Mouse (Mus musculus) heart, embryonic 14.5 days (tissue): ENCODE data around the gene Ptpn5. TPM values are rescaled to one million over a fixed set of nuclear protein-coding genes. Genes with fewer than 3 reads are reported as not detected.

Source experiments
- ATAC-seq: fragments of 200-750 bp; cut with Nextera tagmentation; 2 replicates; pipeline ENCODE4 v1.8.0; 2017; ENCODE audit warnings: low read depth, moderate TSS enrichment; ENCODE audit not compliant: insufficient number of reproducible peaks, insufficient read depth, low FRiP score
- H3K27ac ChIP-seq, 2 experiments: fragments of 200-500 bp in 1 of 2; fragments of 300-500 bp in 1 of 2; sonication (generic) in 1 of 2; replicated peaks in 1 of 2; 2 replicates each; pipeline ENCODE4 v1.5.1; 2012 to 2014; ENCODE audit warnings: low read depth in 2 of 2, low read length in 2 of 2, control low read depth in 1 of 2, mild to moderate bottlenecking in 1 of 2, mixed read lengths in 1 of 2; ENCODE audit not compliant: control insufficient read depth in 1 of 2, insufficient read depth in 1 of 2
- H3K27me3 ChIP-seq: fragments of 300-500 bp; sonication (generic); 2 replicates; pipeline ENCODE4 v1.6.1; 2014; ENCODE audit warnings: mild to moderate bottlenecking, low read length, control low read depth; ENCODE audit not compliant: control insufficient read depth, insufficient read depth
- H3K36me3 ChIP-seq: fragments of 300-500 bp; sonication (generic); 2 replicates; pipeline ENCODE4 v1.6.1; 2014; ENCODE audit warnings: mild to moderate bottlenecking, control low read depth, low read length, mixed read lengths; ENCODE audit not compliant: control insufficient read depth, insufficient read depth
- H3K4me1 ChIP-seq, 2 experiments: fragments of 200-500 bp in 1 of 2; fragments of 300-500 bp in 1 of 2; sonication (generic) in 1 of 2; 2 replicates each; pipeline ENCODE4 v1.6.1; 2012 to 2014; ENCODE audit warnings: low read length in 2 of 2, control low read depth in 1 of 2, mixed read lengths in 1 of 2; ENCODE audit not compliant: control insufficient read depth in 2 of 2, insufficient read depth in 2 of 2
- H3K4me2 ChIP-seq: fragments of 300-500 bp; sonication (generic); 2 replicates; pipeline ENCODE4 v1.6.1; 2014; ENCODE audit warnings: mild to moderate bottlenecking, low read length
- H3K4me3 ChIP-seq, 2 experiments: fragments of 200-500 bp in 1 of 2; fragments of 300-500 bp in 1 of 2; sonication (generic) in 1 of 2; 2 replicates each; pipeline ENCODE4 v1.5.1; 2012 to 2014; ENCODE audit warnings: low read length in 2 of 2, mild to moderate bottlenecking in 2 of 2, control low read depth in 1 of 2, low read depth in 1 of 2, moderate library complexity in 1 of 2; ENCODE audit not compliant: control insufficient read depth in 1 of 2, insufficient read depth in 1 of 2
- H3K9ac ChIP-seq: fragments of 300-500 bp; sonication (generic); 2 replicates; pipeline ENCODE4 v1.6.1; 2014; ENCODE audit warnings: mild to moderate bottlenecking, low read length
- H3K9me3 ChIP-seq: fragments of 300-500 bp; sonication (generic); 2 replicates; pipeline ENCODE4 v1.6.1; 2016; ENCODE audit warnings: low read length, control low read depth; ENCODE audit not compliant: control insufficient read depth
- WGBS: fragments of 180-500 bp; shearing (Covaris S2); extraction: QIAGEN DNeasy Blood & Tissue Kit; methylation state at CpG from one replicate; pipeline ENCODE4 v1.1.7; 2014; 5-methylcytosine and 5-hydroxymethylcytosine counted together
- polyA plus RNA-seq: library from polyadenylated mRNA; unstranded; fragments of >200 nt; fragmentation: Nextera tagmentation; extraction: Ambion mirVana; gene quantifications from 2 replicates; pipeline ENCODE4 v1.2.1, GENCODE M21; 2014

Gene Ptpn5
- polyA plus RNA-seq, 1 experiment from 2014 or later: 0.09 TPM

GRCm38 (mm10) chr7:47076193-47076592 is 57.3 kb downstream of the Ptpn5 start:
- WGBS: 89% methylated on average over 6 of the region's 6 CpGs
- no peak for ATAC-seq
- H3K4me3 ChIP-seq: no peak overlapping the region

DNA sequence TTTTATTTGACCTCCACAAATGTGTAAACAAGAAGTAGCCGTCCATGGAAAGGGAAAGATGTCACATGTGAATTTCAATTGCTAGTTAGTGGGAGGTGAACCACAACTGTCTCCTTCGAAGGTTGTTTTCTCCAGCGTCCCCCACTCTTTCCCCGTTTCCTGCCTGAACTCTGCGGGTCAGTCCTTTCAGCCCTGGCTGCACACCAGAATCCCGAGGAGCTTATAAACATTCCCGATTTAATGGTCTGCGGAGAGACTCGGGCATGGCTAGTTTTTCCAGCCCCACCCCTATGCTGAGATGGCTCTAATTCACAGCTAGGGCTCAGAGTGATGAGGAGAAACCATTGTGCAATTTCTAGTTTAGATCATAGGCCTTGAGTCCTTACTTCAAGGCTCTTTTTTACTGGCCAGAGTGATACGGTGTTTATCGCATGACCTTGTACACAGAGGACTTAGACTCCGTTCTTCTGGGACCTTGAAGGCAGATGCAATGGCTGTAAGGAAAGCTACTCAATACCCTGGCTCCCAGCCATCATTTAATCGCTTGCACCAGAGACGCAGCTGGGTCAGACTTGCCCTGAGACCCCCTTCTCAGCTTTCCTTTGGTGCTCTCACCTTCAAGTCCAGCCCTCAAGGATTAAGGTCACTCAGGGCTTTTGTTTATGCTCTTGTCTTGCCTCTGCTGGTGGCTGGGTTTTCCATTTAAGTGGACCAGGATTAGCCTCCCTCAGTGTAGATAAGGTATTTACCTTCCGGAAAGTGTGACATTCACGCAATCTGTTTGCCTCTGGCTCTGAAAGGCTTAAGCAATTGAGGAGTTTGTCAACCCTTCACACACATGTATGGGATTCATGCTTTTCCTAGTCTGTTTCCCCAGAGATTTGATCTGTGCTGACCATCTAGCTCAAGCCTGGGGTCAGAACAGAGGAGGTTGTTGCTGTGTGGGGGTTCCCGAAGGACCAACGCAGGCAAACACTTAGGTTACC is 59.7 kb downstream of the Ptpn5 start:
- H3K27ac ChIP-seq: 0 out of 4 replicates have a peak overlapping the region, but pooled peaks of 1 of the 2 experiments have one; percentile 8
- H3K4me2 ChIP-seq: no peak overlapping the region

More at GRCm38 (mm10) chr7:47076193-47076592, 57.3 kb downstream of the Ptpn5 start:
- peaks cover 13 to 19% of the 10 kb centered on the region in 2 experiments for H3K4me1 ChIP-seq
- H3K4me2 ChIP-seq: no peak overlapping the region
- no peak overlapping the region; the same call in 1 of the 2 replicates for H3K9ac ChIP-seq
- H3K9me3 ChIP-seq: no peaks in the 10 kb centered on the region
- H3K36me3 ChIP-seq: no peaks in the 10 kb centered on the region
- no peak overlapping the region for H3K27ac ChIP-seq
- H3K27me3 ChIP-seq: no peaks in the 10 kb centered on the region

GRCm38 (mm10) chr7:47072551-47072950 is 60.9 kb downstream of the Ptpn5 start:
- Histone ChIP-seq H3K27me3 (no peaks in the 10 kb centered on the region), H3K4me1 (peaks cover 9 to 19% of the 10 kb centered on the region in 2 experiments), H3K36me3 (no peaks in the 10 kb centered on the region), H3K4me3 (no peak overlapping the region), H3K9ac (no peak overlapping the region), H3K4me2 (no peak overlapping the region), H3K27ac (no peak overlapping the region), H3K9me3 (no peaks in the 10 kb centered on the region)
- 69% methylated on average over 5 of the region's 5 CpGs for WGBS
- no peak for ATAC-seq

More for the DNA sequence above, 59.7 kb downstream of the Ptpn5 start:
- no peak overlapping the region for H3K9ac ChIP-seq
- H3K27me3 ChIP-seq: no peaks in the 10 kb centered on the region
- H3K9me3 ChIP-seq: no peaks in the 10 kb centered on the region
- ATAC-seq: no peak
- peaks cover 9 to 19% of the 10 kb centered on the region in 2 experiments for H3K4me1 ChIP-seq
- no peak overlapping the region for H3K4me3 ChIP-seq
- WGBS: 39% methylated on average over 18 of the region's 18 CpGs
- no peaks in the 10 kb centered on the region for H3K36me3 ChIP-seq

DNA sequence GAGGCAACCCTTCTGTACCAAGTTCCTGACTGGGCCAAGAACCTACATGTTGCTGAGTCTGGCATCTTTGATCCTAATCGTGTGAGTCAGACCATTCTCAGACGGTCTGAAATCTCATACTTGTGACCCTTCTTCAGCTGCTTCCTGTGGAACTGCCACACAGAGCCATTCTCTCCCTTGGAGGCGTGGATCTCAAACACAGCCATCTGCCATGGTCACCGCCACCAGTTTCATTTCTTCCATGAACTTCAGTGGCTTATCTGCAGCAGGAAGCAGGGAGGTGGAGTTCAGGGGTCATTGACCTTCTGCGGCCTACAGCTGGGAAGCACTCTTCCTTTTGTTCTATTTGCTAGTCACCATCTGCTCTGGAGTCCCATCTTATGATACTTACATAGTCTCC is 65.6 kb downstream of the Ptpn5 start:
- Histone ChIP-seq H3K27me3 (no peaks in the 10 kb centered on the region), H3K4me2 (no peak overlapping the region), H3K27ac (no peak overlapping the region), H3K9ac (no peak overlapping the region), H3K4me1 (0 out of 4 replicates have a peak, but pooled peaks cover 0 to 4% of the 10 kb centered on the region in 2 experiments), H3K9me3 (no peaks in the 10 kb centered on the region), H3K4me3 (no peak overlapping the region), H3K36me3 (no peaks in the 10 kb centered on the region)
- ATAC-seq: no peak
- WGBS: 61% methylated on average over 5 of the region's 5 CpGs

- H3K36me3 ChIP-seq: no peaks in the 10 kb centered on the region
- no peak overlapping the region for H3K4me2 ChIP-seq
- ATAC-seq: no peak
- H3K4me3 ChIP-seq: no peak overlapping the region
- no peaks in the 10 kb centered on the region for H3K9me3 ChIP-seq
- no peaks in the 10 kb centered on the region for H3K4me1 ChIP-seq
- H3K27ac ChIP-seq: no peak overlapping the region
- WGBS: 85% methylated on average over 3 of the region's 3 CpGs
- no peak overlapping the region for H3K9ac ChIP-seq
- no peaks in the 10 kb centered on the region for H3K27me3 ChIP-seq
Measured at GRCm38 (mm10) chr7:47066942-47067341, 66.5 kb downstream of the Ptpn5 start.

DNA sequence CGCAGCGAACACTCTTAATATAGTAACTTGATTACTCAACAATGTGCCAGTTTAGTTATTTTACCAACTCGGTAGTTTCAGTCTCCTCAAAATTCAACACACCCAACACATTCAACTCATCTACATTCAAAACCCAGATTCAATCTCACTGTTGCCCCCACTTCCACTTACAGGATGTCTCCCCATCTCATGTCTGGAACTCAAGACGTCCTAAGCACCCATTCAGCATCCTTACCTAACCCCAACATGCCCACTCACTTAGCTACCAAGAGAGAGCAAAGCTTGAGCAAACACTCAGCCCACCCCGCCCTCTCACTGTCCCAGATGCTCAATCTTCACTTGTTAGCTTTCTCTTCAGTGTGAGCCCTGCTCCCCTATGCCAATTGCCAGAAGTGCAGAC is 71.9 kb downstream of the Ptpn5 start:
- Histone ChIP-seq H3K27me3 (no peaks in the 10 kb centered on the region), H3K27ac (no peak overlapping the region), H3K4me1 (peaks cover 4 to 10% of the 10 kb centered on the region in 2 experiments; a peak in 2 of 4 replicates), H3K4me3 (no peak overlapping the region), H3K9ac (no peak overlapping the region), H3K36me3 (no peaks in the 10 kb centered on the region), H3K4me2 (no peak overlapping the region), H3K9me3 (no peaks in the 10 kb centered on the region)
- no peak for ATAC-seq
- WGBS: 63% methylated on average over 5 of the region's 5 CpGs

DNA sequence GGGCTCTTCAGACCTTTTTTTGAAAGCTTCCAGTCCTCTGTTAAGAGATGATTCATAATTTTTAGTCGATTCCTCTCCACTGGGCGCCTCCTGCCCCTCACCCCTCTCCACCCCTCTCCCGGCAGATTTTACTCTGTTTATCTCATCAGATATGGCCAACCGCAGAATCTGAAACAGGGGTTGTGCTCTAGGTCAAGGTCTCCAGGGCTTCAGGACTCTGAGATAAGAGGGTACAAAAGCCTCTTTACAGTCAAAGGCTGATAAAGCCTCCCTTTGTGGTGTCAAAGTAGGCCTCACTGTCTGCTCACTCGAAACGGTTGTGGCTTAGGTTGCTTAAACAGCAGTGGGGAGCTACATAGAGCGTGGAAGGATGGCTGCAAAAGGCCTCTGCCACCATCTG is 74.1 kb downstream of the Ptpn5 start:
- WGBS: 30% methylated on average over 7 of the region's 7 CpGs
- ATAC-seq: no peak
- no peak overlapping the region for H3K27ac ChIP-seq

More for the DNA sequence above, 74.1 kb downstream of the Ptpn5 start:
- H3K9ac ChIP-seq: no peak overlapping the region
- H3K9me3 ChIP-seq: no peaks in the 10 kb centered on the region
- H3K27me3 ChIP-seq: no peaks in the 10 kb centered on the region
- H3K4me3 ChIP-seq: no peak overlapping the region
- H3K4me2 ChIP-seq: no peak overlapping the region
- peaks cover 4 to 10% of the 10 kb centered on the region in 2 experiments; a peak in 2 of 4 replicates for H3K4me1 ChIP-seq
- peaks cover 3% of the 10 kb centered on the region; the same call in 1 of the 2 replicates for H3K36me3 ChIP-seq
